Mouse (Mus musculus) spleen, postnatal 14 days (tissue): ENCODE results near the gene Tmem72.
A peak's percentile ranks its signal among the peaks of the same experiment; 100 is the strongest.

Source experiments
- DNase-seq, 2 experiments: peaks; one replicate each; pipeline ENCODE4 v3.0.0; 2021 to 2022; ENCODE audit warnings: low spot score in 2 of 2

The Tmem72 gene

GRCm38 (mm10) chr6:116649811-116650210 lies 66.9 kb downstream of the Tmem72 start:
- no peak for DNase-seq

GRCm38 (mm10) chr6:116647763-116648162 lies 69.0 kb downstream of the Tmem72 start:
- DNase-seq, result no peak

DNA sequence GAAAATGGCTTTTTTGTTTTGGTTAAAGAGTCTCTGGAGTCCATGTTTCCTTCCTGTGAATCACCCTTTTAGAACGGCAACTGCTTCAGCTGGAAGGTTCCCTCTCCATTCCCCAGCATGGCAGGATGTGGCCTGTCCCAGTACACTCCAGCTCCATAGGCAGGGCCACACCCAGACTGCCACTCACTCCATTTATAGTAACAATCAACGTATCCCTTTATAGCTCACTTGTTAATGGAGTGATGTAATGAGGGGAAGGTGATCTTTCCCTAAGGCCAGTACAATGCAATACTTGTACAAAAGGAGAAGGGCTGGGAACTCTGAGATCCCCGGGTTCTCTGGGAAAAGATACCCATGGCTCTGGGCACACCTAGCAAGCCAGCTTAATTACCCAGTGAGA lies 72.4 kb downstream of the Tmem72 start:
- DNase-seq, result no peak

DNA sequence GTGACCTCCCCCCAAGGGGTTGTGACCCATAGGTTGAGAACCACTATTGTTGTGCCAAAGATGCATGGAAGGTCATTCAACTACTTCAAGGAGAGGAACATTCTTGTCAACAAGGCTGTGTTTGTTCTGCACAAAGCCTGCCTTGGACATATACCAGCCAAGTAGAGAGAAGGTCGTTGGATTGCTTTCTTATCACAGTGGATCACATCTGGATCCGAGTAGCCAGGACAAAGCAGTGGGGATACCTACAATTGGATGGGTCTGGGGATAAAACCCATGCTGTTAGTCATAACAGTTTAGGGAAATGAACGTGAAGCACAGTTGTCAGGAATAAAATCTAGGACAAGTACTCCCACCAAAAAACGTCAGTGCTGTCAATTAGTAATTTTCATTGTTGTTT lies 72.8 kb downstream of the Tmem72 start:
- no peak for DNase-seq

GRCm38 (mm10) chr6:116642942-116643341 lies 73.8 kb downstream of the Tmem72 start:
- no peak for DNase-seq

GRCm38 (mm10) chr6:116639663-116640062 lies 77.0 kb downstream of the Tmem72 start:
- DNase-seq, result no peak

DNA sequence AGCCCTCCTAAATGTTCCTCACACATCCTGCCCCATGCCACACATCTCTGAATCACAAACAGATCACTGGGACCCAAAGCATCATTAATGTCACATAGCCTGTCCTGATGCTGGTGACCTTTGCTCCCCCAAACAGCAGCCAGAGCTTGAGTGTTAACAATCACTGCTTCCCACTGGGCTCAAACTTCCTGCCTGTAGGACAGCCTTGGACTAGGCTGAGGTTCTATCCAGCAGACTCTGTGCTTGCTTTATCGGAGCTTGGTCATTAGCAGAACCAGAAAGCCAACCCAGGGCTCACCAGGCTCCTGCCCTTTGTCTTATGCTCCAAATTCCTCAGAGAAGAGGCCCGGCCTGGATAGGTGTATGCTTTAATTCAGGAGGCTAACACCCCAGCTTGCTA lies 77.8 kb downstream of the Tmem72 start:
- DNase-seq, result no peak

DNA sequence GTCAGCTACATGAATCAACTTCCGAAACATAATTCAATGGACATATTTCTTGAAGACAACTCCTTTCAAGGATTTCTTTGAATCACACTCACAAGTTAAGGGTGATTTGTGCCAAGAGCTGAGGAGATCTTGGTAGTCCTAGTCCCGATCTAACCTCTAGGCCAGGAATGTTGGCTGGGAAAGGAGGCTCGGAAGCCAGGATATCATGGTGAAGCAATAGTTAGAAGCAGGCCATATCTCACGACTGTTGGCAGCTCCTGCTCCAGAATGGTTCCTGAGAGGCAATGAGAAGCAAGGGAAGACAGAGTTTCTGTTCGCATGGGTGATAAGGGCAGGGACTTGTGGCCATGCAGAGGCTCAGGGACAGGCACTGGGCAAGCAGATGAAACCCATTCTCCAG lies 79.2 kb downstream of the Tmem72 start:
- DNase-seq, result no peak

GRCm38 (mm10) chr6:116636581-116637235 lies 80.0 kb downstream of the Tmem72 start:
- DNase-seq, result no peak

- no peak for DNase-seq
These were observed 81.2 kb downstream of the Tmem72 start for GRCm38 (mm10) chr6:116635251-116636180.

DNA sequence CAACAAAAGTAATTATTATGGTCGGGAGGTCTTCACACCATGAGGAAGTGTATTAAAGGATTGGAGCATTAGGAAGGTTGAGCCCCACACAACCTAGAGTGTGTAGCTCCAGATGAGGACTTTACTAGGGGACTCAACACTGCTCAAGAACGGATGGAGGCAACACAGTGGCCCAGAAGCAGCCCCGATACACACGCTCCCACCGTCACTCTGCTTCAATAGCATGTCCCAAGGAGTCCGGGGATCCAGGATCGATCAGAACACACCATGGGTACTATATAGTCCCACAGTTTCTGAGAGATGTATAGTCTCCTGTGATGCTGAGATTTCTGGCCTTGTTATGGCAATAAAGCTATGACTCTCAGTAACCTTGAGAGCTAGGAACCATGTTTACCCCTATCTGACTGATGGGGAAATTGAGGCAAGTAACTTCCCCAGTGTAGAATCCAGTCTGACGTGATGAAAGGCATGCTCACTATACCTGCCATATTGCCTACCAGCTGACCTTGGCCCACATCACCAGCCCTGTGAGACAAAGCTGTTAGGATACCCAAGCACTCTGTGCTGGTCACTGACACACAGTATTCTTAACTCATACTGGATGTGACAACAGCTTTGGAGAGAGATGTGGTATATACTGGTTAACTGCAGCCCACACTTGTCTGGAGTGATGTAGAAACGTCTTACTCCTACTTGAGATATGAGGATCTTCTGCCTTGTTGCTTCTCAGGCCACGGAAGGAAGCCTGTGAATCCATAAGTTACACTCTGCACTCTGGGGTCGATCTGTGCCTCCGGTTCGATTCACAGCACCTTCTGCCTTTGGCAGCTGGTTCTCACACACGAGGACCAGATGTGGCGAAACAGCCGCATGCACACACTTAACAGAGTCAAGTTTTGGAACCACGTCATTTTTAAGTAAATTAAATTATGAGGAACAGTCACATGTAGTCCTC lies 82.7 kb downstream of the Tmem72 start:
- DNase-seq, result no peak

DNA sequence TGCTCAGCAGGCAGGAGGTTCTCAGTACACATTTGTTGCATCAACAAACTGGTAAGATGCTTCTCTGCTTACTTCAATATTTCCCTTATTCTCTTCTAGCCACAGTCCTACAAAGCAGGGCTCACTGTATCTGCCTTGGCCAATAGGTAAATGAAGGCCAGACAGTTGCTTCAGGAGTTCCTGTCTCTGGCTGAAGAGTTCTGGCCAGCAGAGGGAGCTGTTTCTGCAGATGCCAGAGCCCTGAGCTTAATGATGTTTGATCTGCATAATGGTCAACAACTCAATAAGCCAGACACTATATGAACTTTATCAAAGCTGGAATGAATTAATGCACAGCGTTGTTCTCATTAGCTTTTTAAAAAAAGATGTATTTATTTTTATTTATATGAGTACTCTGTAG lies 84.6 kb downstream of the Tmem72 start:
- DNase-seq, result peak in 1 of 2 experiments; percentile 69

GRCm38 (mm10) chr6:116629766-116630165 lies 86.9 kb downstream of the Tmem72 start:
- no peak for DNase-seq
